Mouse (Mus musculus): ENCODE data around the gene Ankrd24.
"Not testable (repeated sequence)": the region's sequence is repeated elsewhere in the genome, so short reads cannot be mapped to it uniquely, and the experiment has no call there.

The Ankrd24 gene

GRCm38 (mm10) chr10:81644162-81644561, 15.8 kb downstream of the Ankrd24 start:
- no peak for DNase-seq (ENCODE audit: low spot score in 2 of 2)

- no peak for DNase-seq (ENCODE audit: low spot score in 2 of 2)
These were observed 16.4 kb downstream of the Ankrd24 start for GRCm38 (mm10) chr10:81644716-81645115.

DNA sequence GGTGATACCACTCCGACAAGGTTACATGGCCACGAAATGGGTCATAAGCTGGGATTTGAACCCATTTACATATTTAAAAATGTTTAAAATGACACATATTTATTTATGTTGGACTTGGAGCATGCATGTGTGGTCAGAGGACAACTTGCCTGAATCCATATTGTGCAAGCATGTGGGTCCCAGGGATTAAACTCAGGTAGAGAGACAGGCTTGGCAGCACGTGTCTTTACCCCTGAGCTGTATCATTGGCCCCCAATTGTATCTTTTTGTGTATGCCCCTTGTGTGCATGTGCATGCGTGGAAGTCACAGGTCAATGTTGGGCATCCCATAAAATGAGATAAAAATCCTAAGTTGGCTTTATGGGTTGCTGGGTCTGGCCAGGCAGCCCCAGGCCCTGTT, 17.1 kb downstream of the Ankrd24 start:
- DNase-seq (ENCODE audit: low spot score in 2 of 2) = no peak

DNA sequence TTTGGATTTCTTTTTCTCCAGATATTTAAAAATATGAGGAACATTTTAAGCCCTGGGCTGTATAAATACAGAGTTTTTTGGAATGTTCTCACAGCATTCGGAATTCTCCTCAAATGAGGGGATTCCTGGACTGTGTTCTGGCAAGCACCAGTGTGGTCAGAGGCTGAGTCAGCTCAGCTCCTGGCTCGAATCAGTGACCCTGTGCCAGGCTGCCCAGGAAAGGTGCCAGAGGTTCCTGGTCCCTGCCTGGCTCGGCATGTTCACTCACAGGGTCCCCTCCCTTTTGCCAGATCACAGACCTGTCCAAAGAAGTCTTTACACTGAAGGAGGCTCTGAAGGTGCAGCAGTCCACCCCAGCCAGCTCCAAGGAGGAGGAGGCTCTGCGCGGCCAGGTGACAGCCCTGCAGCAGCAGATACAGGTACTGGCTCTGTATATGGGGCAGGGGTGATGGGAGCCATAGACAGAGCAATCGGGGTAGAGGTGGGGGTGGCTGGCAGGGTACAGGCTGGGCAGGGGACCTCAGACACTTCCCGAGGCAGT, 17.7 kb downstream of the Ankrd24 start:
- DNase-seq (ENCODE audit: low spot score in 2 of 2) = no peak

DNA sequence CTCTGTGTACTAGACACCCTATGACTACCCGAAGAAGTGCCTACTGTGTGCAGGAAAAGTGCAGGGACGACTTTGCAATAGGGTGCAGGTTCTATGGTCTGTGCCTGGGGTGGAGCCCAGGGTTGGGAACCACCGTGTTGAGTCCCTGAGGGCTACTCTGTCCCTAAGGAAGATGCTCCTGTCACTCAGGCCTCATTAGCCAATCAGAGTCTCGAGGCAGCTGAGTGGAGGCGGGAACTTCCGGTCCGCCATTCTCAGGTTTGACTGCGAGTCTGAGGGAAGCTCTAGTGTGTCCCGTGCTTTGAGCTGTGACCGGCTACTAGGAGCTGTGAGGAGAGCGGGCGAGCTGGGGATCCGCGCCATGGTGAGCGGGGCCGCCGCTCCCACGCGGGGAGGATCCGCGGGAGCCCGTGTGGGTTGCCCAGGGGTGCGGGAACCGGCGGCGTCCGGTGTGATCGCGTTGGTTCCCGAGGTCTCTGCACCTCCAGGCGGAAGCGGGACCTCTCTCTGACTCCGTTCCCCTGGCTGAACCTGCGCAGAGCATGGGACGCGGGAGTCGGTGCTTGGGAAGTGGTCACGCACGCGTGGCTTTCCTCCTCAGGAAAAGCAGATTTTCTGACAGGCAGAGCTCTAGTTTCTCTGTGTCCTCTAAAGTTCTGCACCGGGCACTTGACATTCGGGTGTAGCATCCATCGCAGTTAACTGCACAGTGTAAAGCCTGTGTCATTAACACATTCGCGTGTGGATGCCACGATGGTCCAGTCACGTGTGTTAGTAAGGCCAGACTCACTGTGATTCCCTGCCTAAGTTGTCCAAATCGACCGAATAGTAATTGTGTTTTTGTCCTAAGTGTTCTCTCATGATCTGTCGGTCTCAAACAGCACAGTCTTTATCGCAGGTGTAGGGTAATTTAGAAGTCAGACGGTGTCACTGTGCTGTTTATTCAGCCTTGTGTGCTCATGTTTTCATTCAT, 20.7 kb downstream of the Ankrd24 start, which contains the start of gene Gm10778:
Gene Gm10778, plus strand, starts transcription at position 257 of the 973 bp plus-strand sequence.
- peak; percentile 75 to 83 for DNase-seq (ENCODE audit: low spot score in 2 of 2)

DNA sequence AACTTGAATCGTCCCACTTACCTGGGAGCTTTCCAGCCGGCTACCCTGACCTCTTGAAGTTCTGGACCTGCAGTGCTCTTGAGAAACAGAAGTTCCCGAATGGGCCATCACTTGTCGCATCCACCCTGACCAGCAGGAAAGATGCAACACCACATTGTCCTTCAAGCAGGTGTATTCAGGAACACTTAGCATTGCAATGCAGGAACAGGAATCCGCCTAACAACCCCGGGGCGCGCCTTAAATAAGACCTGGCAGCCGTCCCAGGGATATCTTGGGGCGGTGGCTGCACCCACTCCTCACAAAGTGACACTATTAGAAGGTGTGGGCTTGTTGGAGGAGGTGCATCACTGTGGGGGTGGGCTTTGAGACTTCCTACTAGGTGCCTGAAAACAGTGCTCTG, 26.8 kb downstream of the Ankrd24 start:
- no peak for DNase-seq (ENCODE audit: low spot score in 2 of 2)

GRCm38 (mm10) chr10:81656174-81656573, 27.8 kb downstream of the Ankrd24 start:
- DNase-seq (ENCODE audit: low spot score in 2 of 2) = no peak

- not testable (repeated sequence) for DNase-seq (ENCODE audit: low spot score in 2 of 2)
These were observed 58.8 kb downstream of the Ankrd24 start for GRCm38 (mm10) chr10:81687114-81687513.
